Mouse (Mus musculus) megakaryocyte progenitor cell, adult 5-6 weeks (primary cell): ENCODE measurements at regions not wholly inside any gene's neighbourhood (a gene's known extent, or its start where the extent isn't known, plus 50 kb on each side); places are given as distances from the start of the nearest gene placed in this dataset.

Experiments used
- ATAC-seq: replicated peaks from 2 replicates; pipeline ENCODE4 v1.8.0; 2016; ENCODE audit warnings: mild to moderate bottlenecking, moderate TSS enrichment, inconsistent platforms; ENCODE audit not compliant: poor library complexity

- no peak for ATAC-seq
Measured at GRCm38 (mm10) chr1:154995778-154996390, 103.6 kb downstream of the Ier5 start.

GRCm38 (mm10) chr1:154993927-154994856 lies 105.2 kb downstream of the Ier5 start:
- ATAC-seq: no peak

DNA sequence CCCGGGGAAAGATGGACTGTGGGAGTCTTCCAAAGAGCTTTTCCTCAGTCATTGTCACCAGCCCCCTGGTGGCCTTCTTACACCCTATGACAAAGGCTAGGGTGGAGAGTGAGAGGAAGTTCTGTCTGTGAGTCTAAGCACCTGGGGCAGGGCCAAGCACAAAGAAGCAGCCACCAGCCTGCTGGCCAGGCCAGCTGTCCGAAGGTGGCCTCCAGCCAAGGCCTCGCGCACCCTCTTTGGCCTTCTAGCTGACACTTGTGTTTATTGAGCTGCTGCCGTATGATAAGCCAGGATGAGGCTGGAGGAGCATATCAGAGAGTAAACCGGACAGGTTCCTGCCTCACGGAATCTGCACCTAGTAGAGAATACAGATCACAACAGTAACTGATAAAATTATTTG lies 99.0 kb upstream of the Cacna1e start:
- ATAC-seq: no peak

DNA sequence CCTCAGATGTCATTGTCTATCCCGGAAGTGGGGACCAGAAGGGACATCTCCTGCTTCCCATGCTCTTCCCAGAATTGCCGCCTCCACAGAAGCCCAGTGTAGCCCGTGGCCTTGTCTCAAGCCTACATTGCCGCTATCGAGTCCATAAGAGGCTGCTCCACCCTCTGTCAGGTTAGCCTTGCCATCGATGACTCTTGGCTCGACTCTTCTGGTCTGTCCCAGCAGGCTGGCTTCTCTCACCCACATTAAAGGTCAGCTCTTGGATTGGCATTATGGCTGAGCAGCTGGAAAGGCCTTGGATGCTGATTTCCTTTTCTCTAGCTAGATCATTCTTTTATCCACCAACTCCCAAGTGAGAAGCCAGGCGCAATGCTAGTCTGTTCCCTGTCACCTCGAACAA lies 98.5 kb upstream of the Cacna1e start:
- ATAC-seq: no peak

GRCm38 (mm10) chr1:154981687-154982086 lies 97.4 kb upstream of the Cacna1e start:
- ATAC-seq: no peak

- peak; percentile 65 for ATAC-seq
Measured at GRCm38 (mm10) chr1:154975732-154976131, 91.4 kb upstream of the Cacna1e start.

DNA sequence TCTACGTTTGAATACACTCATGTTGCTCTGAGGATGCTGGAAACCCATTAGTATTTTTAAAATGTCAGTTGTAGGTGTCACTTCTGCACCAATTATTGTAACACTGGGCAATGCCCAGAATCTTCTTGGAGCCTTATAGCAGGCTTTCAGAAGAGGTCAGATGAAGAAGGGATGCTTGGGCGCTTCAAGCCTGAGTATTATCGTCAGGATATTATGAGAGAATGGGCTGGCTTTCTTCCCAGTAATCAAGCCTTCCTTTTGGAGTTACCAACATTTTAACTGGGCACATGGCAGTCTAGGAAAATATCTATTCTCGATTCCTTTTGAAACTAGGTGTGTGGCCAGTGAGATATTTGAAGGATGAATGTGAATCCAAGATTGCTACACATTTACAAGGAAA lies 77.0 kb upstream of the Cacna1e start:
- ATAC-seq: no peak

GRCm38 (mm10) chr1:154956625-154957031 lies 72.3 kb upstream of the Cacna1e start:
- no peak for ATAC-seq

DNA sequence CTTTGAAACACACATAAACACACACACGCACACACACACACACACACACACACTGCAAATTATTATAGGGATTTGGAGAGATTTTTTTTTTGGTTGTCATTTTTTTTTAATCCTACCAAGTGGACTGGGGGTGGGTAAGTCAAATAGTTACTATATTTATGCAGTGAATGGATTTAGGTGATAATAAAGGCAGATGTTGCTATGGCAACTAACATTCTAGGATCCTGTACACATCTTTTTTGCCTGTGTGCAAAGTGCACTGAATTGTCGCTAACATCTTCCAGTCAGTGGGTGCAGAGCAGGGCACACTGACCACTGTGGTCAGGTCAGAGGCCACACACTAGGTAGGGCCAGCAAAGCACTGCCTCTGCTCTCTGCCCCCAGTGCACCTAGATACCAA lies 68.4 kb upstream of the Cacna1e start:
- ATAC-seq: no peak
